14 mouse cellular contexts compared by ENCODE assay signal in the genomic region with DNA sequence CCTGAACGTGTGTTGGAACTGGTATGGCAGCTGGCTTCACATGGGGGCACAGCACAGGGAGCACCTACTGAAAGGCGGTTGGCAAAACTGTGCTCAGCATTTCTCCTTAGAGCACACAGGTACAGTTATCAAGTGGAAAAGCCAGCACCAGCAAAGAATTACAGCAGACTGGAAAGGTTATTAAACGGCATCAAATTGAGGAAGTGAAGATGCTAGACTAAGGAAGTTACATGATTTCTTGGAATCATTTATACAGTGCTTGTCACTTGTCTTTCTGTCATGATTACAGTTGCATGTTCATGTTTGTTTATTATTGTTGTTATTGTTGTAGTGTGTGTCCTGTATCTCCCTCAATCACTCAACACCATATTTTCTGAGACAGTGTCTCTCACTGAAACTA. TPM values are rescaled to one million over a fixed set of nuclear protein-coding genes. Genes with fewer than 3 reads are reported as not detected.
"Had no signal": no experiment of that assay in that cellular context is flagged by ENCODE, and none has a peak within 500 bp of the region (broad histone marks: within the 10 kb centered on the region; RNA-seq: fewer than 3 reads in every experiment).

No protein-coding gene starts in this region.

- DNase-seq: lung, adult 18-20 months; lung, embryonic 14.5 days; lung, postnatal 10 days; lung, postnatal 4 days; midbrain, embryonic 14.5 days; right cerebral cortex, postnatal 25 days; right cerebral cortex, postnatal 4 days; spleen, adult 18-20 months; thymus, adult 18-20 months; thymus, postnatal 25 days; thymus, postnatal 4 days had no signal

- ATAC-seq: liver, embryonic 12.5 days; midbrain, embryonic 16.5 days had no signal

RNA-seq across cellular contexts. Expression of a gene that starts 15.3 kb away (rescaled TPM):
- total RNA-seq: megakaryocyte-erythroid progenitor cell, adult 5-6 weeks had no signal
